In the genomic region with DNA sequence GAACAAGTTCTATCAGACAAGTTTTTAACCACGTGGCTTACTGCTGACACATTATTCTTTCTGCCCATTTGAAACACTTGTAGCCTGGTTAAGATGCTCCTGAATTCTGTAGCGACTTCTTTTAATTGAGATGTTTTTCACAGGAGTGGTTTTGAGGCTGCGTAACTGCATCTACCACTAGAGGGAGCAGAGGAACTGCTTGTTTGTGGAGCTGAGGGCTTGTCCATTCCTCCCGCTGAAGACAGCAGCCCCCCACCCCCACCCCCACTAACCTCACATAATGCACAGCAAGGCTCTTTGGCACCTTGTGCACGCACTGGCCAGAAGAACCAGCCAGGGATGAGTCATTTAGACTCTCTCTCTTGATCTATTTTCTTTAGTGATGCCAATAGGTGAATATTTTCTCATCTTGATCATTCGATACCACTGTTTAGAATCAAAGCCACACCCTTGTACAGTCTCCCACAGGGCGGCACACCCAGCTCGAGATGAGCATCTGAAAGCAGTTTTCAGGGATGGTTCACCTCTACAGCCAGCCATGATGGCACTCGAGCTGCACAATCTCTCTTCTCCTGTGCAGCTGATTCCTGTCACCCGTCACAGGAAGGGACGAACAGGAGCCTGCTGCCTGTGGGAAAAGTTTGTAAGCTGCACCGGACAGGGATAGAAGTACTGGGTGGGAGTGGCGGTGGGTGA, we compare ENCODE assay signal across 10 mouse cellular contexts.
DNase-seq lines count a peak whose midpoint lies in the region; ATAC-seq and TF ChIP-seq lines count a peak whose summit lies in the region.
"Had no signal": no experiment of that assay in that cellular context is flagged by ENCODE, and none has a peak within 500 bp of the region (broad histone marks: within the 10 kb centered on the region; RNA-seq: fewer than 3 reads in every experiment).

No protein-coding gene starts in this region.

- TF ChIP-seq POLR2A in liver, adult 2 months (IDR thresholded peaks at IDR 0.05; ENCODE audit: extremely low read depth, insufficient read depth, low read length) = no peak
- TF ChIP-seq POLR2A in bone marrow macrophage, adult 2 months (IDR thresholded peaks at IDR 0.05; ENCODE audit: borderline replicate concordance, low read depth, low read length) = no peak
- TF ChIP-seq POLR2A in embryonic fibroblast, embryonic 13.5 days (IDR thresholded peaks at IDR 0.05; ENCODE audit: low read depth, low read length) = no peak

- peak; percentile 58 for ATAC-seq in forebrain, postnatal 0 days
- ATAC-seq in forebrain, embryonic 15.5 days (replicated peaks) = no peak
- ATAC-seq in liver, embryonic 11.5 days (replicated peaks; ENCODE audit: low FRiP score) = no peak

- 71% methylated on average over 13 of the region's 13 CpGs for WGBS in forebrain, postnatal 0 days
- 77% methylated on average over 13 of the region's 13 CpGs for WGBS in forebrain, embryonic 15.5 days
- WGBS in liver, adult 2 months = 82% methylated on average over 13 of the region's 13 CpGs
- WGBS in liver, embryonic 11.5 days = 78% methylated on average over 13 of the region's 13 CpGs

- peak; percentile 75 for TF ChIP-seq CTCF in forebrain, postnatal 0 days (IDR thresholded peaks at IDR 0.05; ENCODE audit: low read depth)
- peak; percentile 35; the same call in 1 of the 2 replicates for TF ChIP-seq CTCF in liver, adult 2 months (IDR thresholded peaks at IDR 0.05; ENCODE audit: low read depth, low read length)
- TF ChIP-seq CTCF in bone marrow macrophage, adult 2 months (IDR thresholded peaks at IDR 0.05; ENCODE audit: low read depth, low read length) = peak; percentile 28; the same call in 1 of the 2 replicates
- peak; percentile 51; the same call in 1 of the 2 replicates for TF ChIP-seq CTCF in embryonic fibroblast, embryonic 13.5 days (IDR thresholded peaks at IDR 0.05; ENCODE audit: borderline replicate concordance, insufficient read depth, low read length)

- H3K4me3 ChIP-seq in forebrain, postnatal 0 days (ENCODE audit: low read depth, low read length) = no peak overlapping the region
- H3K4me3 ChIP-seq in forebrain, embryonic 15.5 days = no peak overlapping the region
- H3K4me3 ChIP-seq in liver, adult 2 months (ENCODE audit: insufficient read depth, low read depth, low read length) = no peak overlapping the region
- no peak overlapping the region for H3K4me3 ChIP-seq in liver, embryonic 11.5 days (ENCODE audit: low read depth, low read length)
- no peak overlapping the region for H3K4me3 ChIP-seq in bone marrow macrophage, adult 2 months (ENCODE audit: insufficient read depth, low read length)
- no peak overlapping the region for H3K4me3 ChIP-seq in embryonic fibroblast, embryonic 13.5 days (ENCODE audit: insufficient read depth, low read length)
- H3K4me3 ChIP-seq: megakaryocyte, embryonic 14.5 days had no signal

- H3K4me1 ChIP-seq in forebrain, postnatal 0 days (ENCODE audit: insufficient read depth) = no peaks in the 10 kb centered on the region
- no peaks in the 10 kb centered on the region for H3K4me1 ChIP-seq in forebrain, embryonic 15.5 days
- no peaks in the 10 kb centered on the region for H3K4me1 ChIP-seq in liver, adult 2 months (ENCODE audit: control insufficient read depth, insufficient read depth, low read length)
- H3K4me1 ChIP-seq in liver, embryonic 11.5 days (replicated peaks; ENCODE audit: control insufficient read depth, insufficient read depth, low read length) = no peaks in the 10 kb centered on the region
- no peaks in the 10 kb centered on the region for H3K4me1 ChIP-seq in bone marrow macrophage, adult 2 months (ENCODE audit: control insufficient read depth, insufficient read depth, low read length)
- peaks cover 5% of the 10 kb centered on the region; the same call in 1 of the 2 replicates for H3K4me1 ChIP-seq in embryonic fibroblast, embryonic 13.5 days (ENCODE audit: control insufficient read depth, insufficient read depth, low read length)

- H3K36me3 ChIP-seq in forebrain, postnatal 0 days (ENCODE audit: insufficient read depth) = peaks cover 78% of the 10 kb centered on the region
- H3K36me3 ChIP-seq in forebrain, embryonic 15.5 days = peaks cover 82% of the 10 kb centered on the region
- peaks cover 64% of the 10 kb centered on the region for H3K36me3 ChIP-seq in liver, adult 2 months (ENCODE audit: control insufficient read depth, insufficient read depth, low read length)
- H3K36me3 ChIP-seq in liver, embryonic 11.5 days (ENCODE audit: control insufficient read depth, insufficient read depth, low read length) = peaks cover 33% of the 10 kb centered on the region
- H3K36me3 ChIP-seq: G1E had no signal

- H3K79me2 ChIP-seq in liver, adult 2 months (ENCODE audit: control insufficient read depth, insufficient read depth, low read length) = no peaks in the 10 kb centered on the region

- no peak overlapping the region for H3K27ac ChIP-seq in forebrain, postnatal 0 days (ENCODE audit: low read depth, low read length)
- H3K27ac ChIP-seq in forebrain, embryonic 15.5 days (replicated peaks) = no peak overlapping the region
- H3K27ac ChIP-seq in liver, adult 2 months (replicated peaks; ENCODE audit: insufficient read depth, low read depth, low read length) = no peak overlapping the region
- H3K27ac ChIP-seq in liver, embryonic 11.5 days (ENCODE audit: low read depth, low read length) = no peak overlapping the region
- H3K27ac ChIP-seq in bone marrow macrophage, adult 2 months (ENCODE audit: insufficient read depth, low read depth, low read length) = no peak overlapping the region
- H3K27ac ChIP-seq in embryonic fibroblast, embryonic 13.5 days (ENCODE audit: insufficient read depth, low read length) = no peak overlapping the region

- H3K9me3 ChIP-seq in forebrain, postnatal 0 days (ENCODE audit: low read length) = no peaks in the 10 kb centered on the region
- no peaks in the 10 kb centered on the region for H3K9me3 ChIP-seq in forebrain, embryonic 15.5 days
- no peaks in the 10 kb centered on the region for H3K9me3 ChIP-seq in liver, embryonic 11.5 days (ENCODE audit: control insufficient read depth, low read length)
- H3K9me3 ChIP-seq: megakaryocyte, embryonic 14.5 days had no signal

- peak; percentile 58 for DNase-seq in forebrain, postnatal 0 days
- no peak for DNase-seq in liver, adult 2 months (ENCODE audit: extremely low read depth, low read depth, low spot score)
- DNase-seq in liver, embryonic 11.5 days (ENCODE audit: low spot score) = no peak
- DNase-seq in spleen, adult 18-20 months = no peak
- DNase-seq in ovary, postnatal 14 days (ENCODE audit: low spot score) = no peak

- no peak overlapping the region for H3K9ac ChIP-seq in forebrain, postnatal 0 days
- H3K9ac ChIP-seq in forebrain, embryonic 15.5 days (replicated peaks) = no peak overlapping the region
- H3K9ac ChIP-seq in liver, adult 2 months (ENCODE audit: low read depth, low read length) = no peak overlapping the region
- no peak overlapping the region for H3K9ac ChIP-seq in liver, embryonic 11.5 days (ENCODE audit: low read depth, low read length)

- no peak overlapping the region for H3K4me2 ChIP-seq in forebrain, postnatal 0 days (ENCODE audit: low read depth)
- no peak overlapping the region for H3K4me2 ChIP-seq in forebrain, embryonic 15.5 days (replicated peaks)
- H3K4me2 ChIP-seq in liver, embryonic 11.5 days = no peak overlapping the region

- no peaks in the 10 kb centered on the region for H3K27me3 ChIP-seq in forebrain, postnatal 0 days (ENCODE audit: insufficient read depth, low read length)
- no peaks in the 10 kb centered on the region for H3K27me3 ChIP-seq in forebrain, embryonic 15.5 days
- H3K27me3 ChIP-seq in liver, adult 2 months (ENCODE audit: control insufficient read depth, insufficient read depth, low read length) = no peaks in the 10 kb centered on the region
- H3K27me3 ChIP-seq in liver, embryonic 11.5 days (replicated peaks; ENCODE audit: control insufficient read depth, insufficient read depth, low read length) = no peaks in the 10 kb centered on the region
- H3K27me3 ChIP-seq: megakaryocyte, embryonic 14.5 days had no signal
